ENCODE assay signal across 8 mouse cellular contexts in genomic region chr2:163644047-163644446, GRCm38 (mm10). TPM values are rescaled to one million over a fixed set of nuclear protein-coding genes. Genes with fewer than 3 reads are reported as not detected.
A peak's percentile ranks its signal among the peaks of the same experiment; 100 is the strongest.
DNase-seq lines count a peak whose midpoint lies in the region; ATAC-seq lines count a peak whose summit lies in the region.

No protein-coding gene starts in this region.

- H3K4me2 ChIP-seq in embryonic facial prominence, embryonic 15.5 days (replicated peaks), result peak overlapping the region; percentile 54
- H3K4me2 ChIP-seq in liver, embryonic 11.5 days, result peak overlapping the region; percentile 79

- no peaks in the 10 kb centered on the region for H3K9me3 ChIP-seq in embryonic facial prominence, embryonic 15.5 days (replicated peaks)
- H3K9me3 ChIP-seq in liver, embryonic 11.5 days (ENCODE audit: control insufficient read depth, low read length), result no peaks in the 10 kb centered on the region

- WGBS in embryonic facial prominence, embryonic 15.5 days, result 4% methylated on average over 4 of the region's 4 CpGs
- 7% methylated on average over 4 of the region's 4 CpGs for WGBS in liver, embryonic 11.5 days

- 0 out of 2 replicates have a peak, but pooled peaks cover 7% of the 10 kb centered on the region for H3K36me3 ChIP-seq in embryonic facial prominence, embryonic 15.5 days
- H3K36me3 ChIP-seq in liver, embryonic 11.5 days (ENCODE audit: control insufficient read depth, insufficient read depth, low read length), result peaks cover 11% of the 10 kb centered on the region; the same call in 1 of the 2 replicates

- H3K27me3 ChIP-seq in embryonic facial prominence, embryonic 15.5 days, result no peaks in the 10 kb centered on the region
- no peaks in the 10 kb centered on the region for H3K27me3 ChIP-seq in liver, embryonic 11.5 days (replicated peaks; ENCODE audit: control insufficient read depth, insufficient read depth, low read length)

- peak overlapping the region; percentile 94 for H3K9ac ChIP-seq in embryonic facial prominence, embryonic 15.5 days
- H3K9ac ChIP-seq in liver, embryonic 11.5 days (ENCODE audit: low read depth, low read length), result peak overlapping the region; percentile 82

- peak overlapping the region; percentile 99 for H3K27ac ChIP-seq in embryonic facial prominence, embryonic 15.5 days (replicated peaks)
- peak overlapping the region; percentile 98 for H3K27ac ChIP-seq in liver, embryonic 11.5 days (ENCODE audit: low read depth, low read length)

- peak; percentile 23 for DNase-seq in embryo, embryonic 10.5 days (ENCODE audit: low spot score)
- no peak for DNase-seq in embryo, embryonic 11 days
- DNase-seq in 3T3-L1 (ENCODE audit: low read depth, low spot score), result peak; percentile 59
- no peak for DNase-seq in liver, embryonic 11.5 days (ENCODE audit: low spot score)
- no peak for DNase-seq in frontal cortex, postnatal 25 days (ENCODE audit: low spot score in 2 of 2)
- no peak for DNase-seq in Muller cell, postnatal 12 days (ENCODE audit: inconsistent ontology term)
- DNase-seq in spleen, adult 12 weeks (ENCODE audit: low spot score), result no peak

- no peak for ATAC-seq in embryonic facial prominence, embryonic 15.5 days (ENCODE audit: insufficient number of reproducible peaks, low FRiP score, low TSS enrichment, low read depth)
- ATAC-seq in liver, embryonic 11.5 days (replicated peaks; ENCODE audit: low FRiP score), result no peak

- peaks cover 25% of the 10 kb centered on the region; the same call in 1 of the 2 replicates for H3K4me1 ChIP-seq in embryonic facial prominence, embryonic 15.5 days
- H3K4me1 ChIP-seq in liver, embryonic 11.5 days (replicated peaks; ENCODE audit: control insufficient read depth, insufficient read depth, low read length), result peaks cover 44% of the 10 kb centered on the region

- H3K4me3 ChIP-seq in embryonic facial prominence, embryonic 15.5 days (replicated peaks), result peak overlapping the region; percentile 95
- peak overlapping the region; percentile 75 for H3K4me3 ChIP-seq in liver, embryonic 11.5 days (ENCODE audit: low read depth, low read length)

RNA-seq across cellular contexts. Expression of gene Serinc3, which starts 0.9 kb away (rescaled TPM):
- polyA plus RNA-seq in embryonic facial prominence, embryonic 15.5 days (2015; fragmentation: Nextera tagmentation; extraction: Ambion mirVana), result 39.4 and 40.8 TPM in 2 replicates
- polyA plus RNA-seq in liver, embryonic 11.5 days (2014; fragmentation: Nextera tagmentation; extraction: Ambion mirVana), result 116 TPM in 2 replicates

RNA-seq across cellular contexts. Expression of gene Pkig, which starts 14.1 kb away (rescaled TPM):
- polyA plus RNA-seq in embryonic facial prominence, embryonic 15.5 days (2015; fragmentation: Nextera tagmentation; extraction: Ambion mirVana), result 152 and 155 TPM in 2 replicates
- 178 and 186 TPM in 2 replicates for polyA plus RNA-seq in liver, embryonic 11.5 days (2014; fragmentation: Nextera tagmentation; extraction: Ambion mirVana)

RNA-seq across cellular contexts. Expression of gene Ttpal, which starts 41.9 kb away (rescaled TPM):
- 36.1 and 39.1 TPM in 2 replicates for polyA plus RNA-seq in embryonic facial prominence, embryonic 15.5 days (2015; fragmentation: Nextera tagmentation; extraction: Ambion mirVana)
- 26.1 and 29.2 TPM in 2 replicates for polyA plus RNA-seq in liver, embryonic 11.5 days (2014; fragmentation: Nextera tagmentation; extraction: Ambion mirVana)

Comparison
In these comparisons a context has a peak if more than half of its experiments do, and no peak if none do; other contexts are left out.
1. DNase-seq: peak in embryo, embryonic 10.5 days (single experiment) and 3T3-L1 (single experiment); none in embryo, embryonic 11 days (single experiment), liver, embryonic 11.5 days (single experiment), frontal cortex, postnatal 25 days (0 of 2), Muller cell, postnatal 12 days (single experiment) and spleen, adult 12 weeks (single experiment).